9 mouse cellular contexts compared by ENCODE assay signal in the genomic region with DNA sequence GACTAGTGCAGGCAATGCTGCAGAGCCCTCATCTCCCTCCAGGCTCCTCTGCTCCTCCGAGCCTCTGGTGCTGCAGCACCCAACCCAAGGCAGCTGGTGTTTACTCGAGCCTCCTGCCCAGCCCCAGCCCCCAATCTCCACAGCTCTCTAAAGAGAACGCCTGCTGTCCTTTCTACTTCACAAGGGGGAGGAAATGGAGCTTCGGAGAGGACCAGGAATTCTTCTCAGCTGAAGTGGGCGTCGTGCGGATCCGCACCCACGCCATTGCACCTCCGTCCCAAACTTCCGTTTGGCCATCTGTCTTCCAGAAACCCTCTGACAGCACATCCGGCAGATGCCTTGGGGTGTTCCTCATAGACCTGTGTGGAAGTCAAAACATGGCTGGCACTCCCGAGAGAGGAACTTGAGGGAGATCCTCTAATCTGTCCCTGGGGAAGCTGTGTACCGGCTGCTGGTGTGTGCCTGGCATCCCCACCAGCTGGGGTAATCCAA. TPM values are rescaled to one million over a fixed set of nuclear protein-coding genes. Genes with fewer than 3 reads are reported as not detected.
DNase-seq lines count a peak whose midpoint lies in the region; ATAC-seq and TF ChIP-seq lines count a peak whose summit lies in the region.
"Had no signal": no experiment of that assay in that cellular context is flagged by ENCODE, and none has a peak within 500 bp of the region (broad histone marks: within the 10 kb centered on the region; RNA-seq: fewer than 3 reads in every experiment).

No protein-coding gene starts in this region.

- no peaks in the 10 kb centered on the region for H3K27me3 ChIP-seq in heart, embryonic 11.5 days (ENCODE audit: control insufficient read depth, insufficient read depth, low read length)
- no peaks in the 10 kb centered on the region for H3K27me3 ChIP-seq in neural tube, embryonic 14.5 days (ENCODE audit: control insufficient read depth, insufficient read depth, low read length)
- H3K27me3 ChIP-seq: midbrain, embryonic 12.5 days had no signal

- 0 out of 2 replicates have a peak overlapping the region, but pooled peaks have one; percentile 10 for H3K27ac ChIP-seq in heart, embryonic 11.5 days (ENCODE audit: low read depth, low read length)
- H3K27ac ChIP-seq in neural tube, embryonic 14.5 days (ENCODE audit: low read depth, low read length): 0 out of 2 replicates have a peak overlapping the region, but pooled peaks have one; percentile 16
- peak overlapping the region; percentile 21 for H3K27ac ChIP-seq in olfactory bulb, adult 2 months (ENCODE audit: insufficient read depth, low read depth, low read length)
- H3K27ac ChIP-seq: midbrain, embryonic 12.5 days had no signal

- H3K36me3 ChIP-seq in heart, embryonic 11.5 days (ENCODE audit: control insufficient read depth, insufficient read depth, low read length): no peaks in the 10 kb centered on the region
- no peaks in the 10 kb centered on the region for H3K36me3 ChIP-seq in neural tube, embryonic 14.5 days (ENCODE audit: control insufficient read depth, insufficient read depth, low read length)
- H3K36me3 ChIP-seq: midbrain, embryonic 12.5 days had no signal

- no peak for DNase-seq in heart, postnatal 25 days (ENCODE audit: low spot score)
- DNase-seq in neural tube, embryonic 10.5 days (ENCODE audit: extremely low spot score, low spot score): no peak
- DNase-seq in heart, postnatal 36 days: peak; percentile 3 to 25
- DNase-seq in Muller cell, postnatal 12 days (ENCODE audit: inconsistent ontology term): no peak

- no peak for ATAC-seq in heart, embryonic 11.5 days (replicated peaks; ENCODE audit: insufficient number of reproducible peaks, low FRiP score, low TSS enrichment)
- no peak for ATAC-seq in neural tube, embryonic 14.5 days (ENCODE audit: low read depth)
- no peak for ATAC-seq in megakaryocyte-erythroid progenitor cell, adult 5-6 weeks (replicated peaks; ENCODE audit: low FRiP score, low TSS enrichment, poor library complexity, severe bottlenecking)

- no peak for TF ChIP-seq CTCF in olfactory bulb, adult 2 months (IDR thresholded peaks at IDR 0.05; ENCODE audit: insufficient read depth, low read depth, low read length)

- no peak overlapping the region for H3K4me3 ChIP-seq in heart, embryonic 11.5 days (ENCODE audit: low read depth, low read length)
- H3K4me3 ChIP-seq in neural tube, embryonic 14.5 days (ENCODE audit: low read depth, low read length): no peak overlapping the region
- no peak overlapping the region for H3K4me3 ChIP-seq in olfactory bulb, adult 2 months (ENCODE audit: insufficient read depth, low read depth, low read length)
- H3K4me3 ChIP-seq: midbrain, embryonic 12.5 days had no signal

- WGBS in heart, embryonic 11.5 days (ENCODE audit: insufficient replicate concordance): 48% methylated on average over 14 of the region's 14 CpGs
- WGBS in neural tube, embryonic 14.5 days: 47% methylated on average over 14 of the region's 14 CpGs
- WGBS in olfactory bulb, adult 2 months: 48% methylated on average over 14 of the region's 14 CpGs

- TF ChIP-seq POLR2A in olfactory bulb, adult 2 months (IDR thresholded peaks at IDR 0.05; ENCODE audit: insufficient read depth, low read depth, low read length): no peak

- H3K9me3 ChIP-seq in heart, embryonic 11.5 days (replicated peaks; ENCODE audit: control insufficient read depth, low read length): no peaks in the 10 kb centered on the region
- H3K9me3 ChIP-seq in neural tube, embryonic 14.5 days (ENCODE audit: control insufficient read depth, low read length): no peaks in the 10 kb centered on the region
- H3K9me3 ChIP-seq: midbrain, embryonic 12.5 days had no signal

- intact Hi-C loops in heart, postnatal 25 days (cut with DNase I): no loop called here
- intact Hi-C loops in heart, postnatal 36 days (cut with DNase I): no loop called here

- no peak overlapping the region for H3K9ac ChIP-seq in heart, embryonic 11.5 days (ENCODE audit: low read depth, low read length)
- H3K9ac ChIP-seq in neural tube, embryonic 14.5 days (replicated peaks; ENCODE audit: low read depth, low read length): no peak overlapping the region
- H3K9ac ChIP-seq: midbrain, embryonic 12.5 days had no signal

- H3K4me1 ChIP-seq in heart, embryonic 11.5 days (ENCODE audit: control insufficient read depth, insufficient read depth, low read length): peaks cover 18% of the 10 kb centered on the region
- H3K4me1 ChIP-seq in neural tube, embryonic 14.5 days (ENCODE audit: control insufficient read depth, insufficient read depth, low read length): peaks cover 7% of the 10 kb centered on the region
- peaks cover 15% of the 10 kb centered on the region for H3K4me1 ChIP-seq in olfactory bulb, adult 2 months (ENCODE audit: control insufficient read depth, insufficient read depth, low read length)

- no peak overlapping the region for H3K4me2 ChIP-seq in heart, embryonic 11.5 days
- no peak overlapping the region for H3K4me2 ChIP-seq in neural tube, embryonic 14.5 days (ENCODE audit: low read depth, low read length)
- H3K4me2 ChIP-seq: midbrain, embryonic 12.5 days had no signal

RNA-seq across cellular contexts. Expression of a gene that starts 22.1 kb away (rescaled TPM):
- polyA plus RNA-seq in heart, embryonic 11.5 days (2014; fragmentation: Nextera tagmentation; extraction: Ambion mirVana): 21.7 and 24.3 TPM in 2 replicates
- total RNA-seq in heart, postnatal 25 days (2021): 10 to 100 TPM; 18.7 to 29.0 TPM
- polyA plus RNA-seq in neural tube, embryonic 14.5 days (2014; fragmentation: Nextera tagmentation; extraction: Ambion mirVana): 18.6 and 19.6 TPM in 2 replicates
- total RNA-seq in heart, postnatal 36 days (2021): 10 to 100 TPM; 24.0 to 68.3 TPM
- polyA plus RNA-seq in olfactory bulb, adult 2 months (2012; ENCODE audit: insufficient read depth, insufficient read length, low replicate concordance, missing spikeins): not detected in 2 replicates
- total RNA-seq in megakaryocyte-erythroid progenitor cell, adult 5-6 weeks (2014; fragmentation: Nextera tagmentation): 4.1 and 10.3 TPM in 2 replicates
- total RNA-seq in megakaryocyte-erythroid progenitor cell, adult 5-6 weeks (2017): 9.6 and 14.4 TPM in 2 replicates

Comparison
In these comparisons a context has a peak if more than half of its experiments do, and no peak if none do; other contexts are left out.
1. DNase-seq: peak in heart, postnatal 36 days (2 of 2); none in heart, postnatal 25 days (single experiment), neural tube, embryonic 10.5 days (single experiment) and Muller cell, postnatal 12 days (single experiment).
2. Peak in every context shown above with its lines, with median percentiles within 50 percentile points of each other: H3K27ac ChIP-seq.